Mouse (Mus musculus): Measurements from ENCODE around the gene Uck2. TPM values are rescaled to one million over a fixed set of nuclear protein-coding genes. Genes with fewer than 3 reads are reported as not detected.

The Uck2 gene
- polyA plus RNA-seq, 1 experiment from 2014 or later: 68.8 TPM

GRCm38 (mm10) chr1:167181919-167182616 lies 103.1 kb downstream of the Uck2 start:
- Histone ChIP-seq H3K27ac (ENCODE audit: low read length) (no peak overlapping the region), H3K4me3 (ENCODE audit: low read length) (no peak overlapping the region), H3K27me3 (ENCODE audit: control insufficient read depth, insufficient read depth, low read length) (no peaks in the 10 kb centered on the region), H3K9ac (ENCODE audit: low read length) (no peak overlapping the region), H3K4me1 (ENCODE audit: control insufficient read depth, insufficient read depth, low read length) (no peaks in the 10 kb centered on the region), H3K9me3 (replicated peaks; ENCODE audit: control insufficient read depth, low read length) (no peaks in the 10 kb centered on the region), H3K36me3 (ENCODE audit: control insufficient read depth, insufficient read depth) (no peaks in the 10 kb centered on the region), H3K4me2 (ENCODE audit: low read depth, low read length) (no peak overlapping the region)
- 25% methylated on average over 9 of the region's 9 CpGs for WGBS
- ATAC-seq (replicated peaks; ENCODE audit: extremely low read depth, insufficient read depth, low FRiP score): no peak

Small RNAs within 50 kb of the gene (microRNA-seq; reads per million reads assigned to microRNA genes)
- gene Mir6347: not detected

Other genes with a start within 250 kb of the Uck2 start
- 85.3 and 99.1 TPM in 2 replicates for gene Tmco1, start 23.1 kb upstream of the Uck2 start, polyA plus RNA-seq (2015; fragmentation: Nextera tagmentation; extraction: Ambion mirVana)
- gene Aldh9a1, start 64.7 kb upstream of the Uck2 start, polyA plus RNA-seq (2015; fragmentation: Nextera tagmentation; extraction: Ambion mirVana): 37.3 and 42.0 TPM in 2 replicates
- 191 and 198 TPM in 2 replicates for gene Mgst3, start 108.5 kb upstream of the Uck2 start, polyA plus RNA-seq (2015; fragmentation: Nextera tagmentation; extraction: Ambion mirVana)
- 0.21 TPM in 1 of 2 replicates, not detected in the other for gene Lrrc52, start 181.5 kb upstream of the Uck2 start, polyA plus RNA-seq (2015; fragmentation: Nextera tagmentation; extraction: Ambion mirVana)

Data from heart, embryonic 16.5 days (tissue).